8 mouse cellular contexts compared by ENCODE assay signal in genomic region chr5:33335273-33335976, GRCm38 (mm10). TPM values are rescaled to one million over a fixed set of nuclear protein-coding genes. Genes with fewer than 3 reads are reported as not detected.
DNase-seq lines count a peak whose midpoint lies in the region; ATAC-seq and TF ChIP-seq lines count a peak whose summit lies in the region.

Gene Maea (plus strand): TSS chr5:33335509.

- no peak for TF ChIP-seq RAD21 in CH12.LX (IDR thresholded peaks at IDR 0.05; ENCODE audit: low read depth, low read length)

- peaks cover 0 to 32% of the 10 kb centered on the region in 2 experiments for H3K36me3 ChIP-seq in CH12.LX (replicated peaks in 1 of 2; ENCODE audit: control insufficient read depth in 1 of 2, insufficient read depth in 1 of 2, low read length in 1 of 2)
- H3K36me3 ChIP-seq in forebrain, embryonic 11.5 days (ENCODE audit: control insufficient read depth, insufficient read depth, low read length) = no peaks in the 10 kb centered on the region
- H3K36me3 ChIP-seq in heart, embryonic 16.5 days (ENCODE audit: control insufficient read depth, insufficient read depth) = peaks cover 6% of the 10 kb centered on the region; the same call in 1 of the 2 replicates
- H3K36me3 ChIP-seq in liver, embryonic 15.5 days (replicated peaks) = peaks cover 9% of the 10 kb centered on the region; the same call in 1 of the 2 replicates
- H3K36me3 ChIP-seq in neural tube, embryonic 12.5 days = 0 out of 2 replicates have a peak, but pooled peaks cover 9% of the 10 kb centered on the region

- TF ChIP-seq EP300 in CH12.LX (IDR thresholded peaks at IDR 0.05; ENCODE audit: low read length) = no peak

- peak; percentile 96 for DNase-seq in CH12.LX (ENCODE audit: extremely low read depth)
- peak; percentile 88 for DNase-seq in c-Kit-positive CD71-positive TER-119-negative erythroid progenitor cells, embryonic 14.5 days (ENCODE audit: low read depth)
- peak; percentile 98 for DNase-seq in forebrain, embryonic 11.5 days (ENCODE audit: low spot score)
- peak; percentile 96 to 98 for DNase-seq in kidney, postnatal 36 days
- peak; percentile 96 for DNase-seq in telencephalon, adult 2 months (ENCODE audit: low read depth, low spot score)

- TF ChIP-seq POLR2A in CH12.LX (IDR thresholded peaks at IDR 0.05; ENCODE audit: low read depth, low read length) = peak; percentile 97

- dilution Hi-C loops in CH12.LX (cut with MboI; ENCODE audit: extremely low pct_ligation_motif_present, extremely low pct_unique_long_range_greater_than_20kb, low sequenced_read_pairs) = no loop called here

- ATAC-seq in forebrain, embryonic 11.5 days (replicated peaks; ENCODE audit: low FRiP score) = peak; percentile 100
- ATAC-seq in heart, embryonic 16.5 days (replicated peaks; ENCODE audit: extremely low read depth, insufficient read depth, low FRiP score) = peak; percentile 99
- peak; percentile 100 for ATAC-seq in liver, embryonic 15.5 days (ENCODE audit: insufficient read depth)
- ATAC-seq in neural tube, embryonic 12.5 days (ENCODE audit: low FRiP score, low read depth) = peak; percentile 100

- TF ChIP-seq CTCF in CH12.LX (conservative IDR thresholded peaks at IDR 0.05 in 1 of 2, IDR thresholded peaks at IDR 0.05 in 1 of 2; ENCODE audit: low read depth in 2 of 2, low read length in 2 of 2) = no peak

- peaks cover 47% of the 10 kb centered on the region for H3K79me2 ChIP-seq in CH12.LX (replicated peaks; ENCODE audit: control insufficient read depth, extremely low read depth, insufficient read depth, poor library complexity, severe bottlenecking)

- H3K27me3 ChIP-seq in CH12.LX (replicated peaks) = no peaks in the 10 kb centered on the region
- H3K27me3 ChIP-seq in forebrain, embryonic 11.5 days (ENCODE audit: control insufficient read depth, insufficient read depth, low read length) = no peaks in the 10 kb centered on the region
- H3K27me3 ChIP-seq in heart, embryonic 16.5 days (ENCODE audit: control insufficient read depth, insufficient read depth, low read length) = no peaks in the 10 kb centered on the region
- no peaks in the 10 kb centered on the region for H3K27me3 ChIP-seq in liver, embryonic 15.5 days
- no peaks in the 10 kb centered on the region for H3K27me3 ChIP-seq in neural tube, embryonic 12.5 days (replicated peaks)

- H3K4me3 ChIP-seq in CH12.LX (replicated peaks in 1 of 3; ENCODE audit: low read depth in 2 of 3, low read length in 2 of 3, poor library complexity in 1 of 3) = peak within 1 kb of the TSS; percentile 66 to 99 (median 81)
- H3K4me3 ChIP-seq in forebrain, embryonic 11.5 days (ENCODE audit: low read depth, low read length) = peak within 1 kb of the TSS; percentile 99
- peak within 1 kb of the TSS; percentile 80 for H3K4me3 ChIP-seq in heart, embryonic 16.5 days (ENCODE audit: low read length)
- peak within 1 kb of the TSS; percentile 97 for H3K4me3 ChIP-seq in liver, embryonic 15.5 days (replicated peaks)
- H3K4me3 ChIP-seq in neural tube, embryonic 12.5 days = peak within 1 kb of the TSS; percentile 100

- WGBS in forebrain, embryonic 11.5 days = under 1% methylated on average over 70 of the region's 71 CpGs
- WGBS in heart, embryonic 16.5 days = under 1% methylated on average over 70 of the region's 71 CpGs
- under 1% methylated on average over 71 of the region's 71 CpGs for WGBS in liver, embryonic 15.5 days (ENCODE audit: insufficient replicate concordance)
- under 1% methylated on average over 70 of the region's 71 CpGs for WGBS in neural tube, embryonic 12.5 days

- peak within 1 kb of the TSS; percentile 63 for H3K27ac ChIP-seq in CH12.LX (ENCODE audit: insufficient read depth, low read depth)
- H3K27ac ChIP-seq in forebrain, embryonic 11.5 days (ENCODE audit: low read depth, low read length) = peak within 1 kb of the TSS; percentile 85; the same call in 1 of the 2 replicates
- H3K27ac ChIP-seq in heart, embryonic 16.5 days (ENCODE audit: low read length) = peak within 1 kb of the TSS; percentile 86
- peak within 1 kb of the TSS; percentile 83 for H3K27ac ChIP-seq in liver, embryonic 15.5 days (replicated peaks)
- H3K27ac ChIP-seq in neural tube, embryonic 12.5 days = peak within 1 kb of the TSS; percentile 50; the same call in 1 of the 2 replicates

- in situ Hi-C loops in CH12.LX (cut with MboI; ENCODE audit: low pct_ligation_motif_present, low pct_unique_long_range_greater_than_20kb, low sequenced_read_pairs) = no loop called here

- H3K4me2 ChIP-seq in CH12.LX (ENCODE audit: insufficient read depth, low read depth, poor library complexity, severe bottlenecking) = peak within 1 kb of the TSS; percentile 87
- peak within 1 kb of the TSS; percentile 96 for H3K4me2 ChIP-seq in forebrain, embryonic 11.5 days (ENCODE audit: low read depth, low read length, severe bottlenecking)
- H3K4me2 ChIP-seq in heart, embryonic 16.5 days (ENCODE audit: low read depth, low read length) = peak within 1 kb of the TSS; percentile 91
- H3K4me2 ChIP-seq in liver, embryonic 15.5 days = peak within 1 kb of the TSS; percentile 90
- H3K4me2 ChIP-seq in neural tube, embryonic 12.5 days (replicated peaks) = peak within 1 kb of the TSS; percentile 88

- peaks cover 0 to 22% of the 10 kb centered on the region in 2 experiments; a peak in 3 of 4 replicates for H3K4me1 ChIP-seq in CH12.LX (ENCODE audit: control insufficient read depth in 1 of 2, insufficient read depth in 2 of 2)
- peaks cover 4% of the 10 kb centered on the region for H3K4me1 ChIP-seq in forebrain, embryonic 11.5 days (replicated peaks; ENCODE audit: control insufficient read depth, insufficient read depth, low read length)
- H3K4me1 ChIP-seq in heart, embryonic 16.5 days (ENCODE audit: control insufficient read depth, insufficient read depth, low read length) = peaks cover 16% of the 10 kb centered on the region
- H3K4me1 ChIP-seq in liver, embryonic 15.5 days (replicated peaks) = peaks cover 31% of the 10 kb centered on the region
- H3K4me1 ChIP-seq in neural tube, embryonic 12.5 days = peaks cover 17% of the 10 kb centered on the region

- H3K9me3 ChIP-seq in CH12.LX (replicated peaks; ENCODE audit: low read length) = peaks cover 3% of the 10 kb centered on the region
- no peaks in the 10 kb centered on the region for H3K9me3 ChIP-seq in forebrain, embryonic 11.5 days (ENCODE audit: control insufficient read depth, low read length)
- peaks cover 4% of the 10 kb centered on the region; the same call in 1 of the 2 replicates for H3K9me3 ChIP-seq in heart, embryonic 16.5 days (replicated peaks; ENCODE audit: control insufficient read depth, low read length)
- no peaks in the 10 kb centered on the region for H3K9me3 ChIP-seq in liver, embryonic 15.5 days (replicated peaks)
- no peaks in the 10 kb centered on the region for H3K9me3 ChIP-seq in neural tube, embryonic 12.5 days

- peak within 1 kb of the TSS; percentile 86 for H3K9ac ChIP-seq in CH12.LX (ENCODE audit: insufficient read depth, low read depth)
- H3K9ac ChIP-seq in forebrain, embryonic 11.5 days (ENCODE audit: low read length) = peak within 1 kb of the TSS; percentile 94
- H3K9ac ChIP-seq in heart, embryonic 16.5 days (ENCODE audit: low read length) = peak within 1 kb of the TSS; percentile 92
- peak within 1 kb of the TSS; percentile 93 for H3K9ac ChIP-seq in liver, embryonic 15.5 days
- H3K9ac ChIP-seq in neural tube, embryonic 12.5 days = peak within 1 kb of the TSS; percentile 98

TF ChIP-seq in CH12.LX, 34 proteins besides CTCF, POLR2A, EP300 and RAD21:
- peak; percentile 15 for TF ChIP-seq MXI1 (IDR thresholded peaks at IDR 0.05; ENCODE audit: low read depth, low read length)
- peak; percentile 53; the same call in 1 of the 2 replicates for TF ChIP-seq KAT2A (IDR thresholded peaks at IDR 0.05; ENCODE audit: insufficient replicate concordance, low read length)
- peak; percentile 93 for TF ChIP-seq NELFE (IDR thresholded peaks at IDR 0.05; ENCODE audit: low read depth, low read length)
- peak; percentile 94 for TF ChIP-seq CHD2 (IDR thresholded peaks at IDR 0.05; ENCODE audit: low read length)
- peak; percentile 87 for TF ChIP-seq POLR2AphosphoS2 (IDR thresholded peaks at IDR 0.05; ENCODE audit: low read depth, low read length)
- 0 out of 2 replicates have a peak, but pooled peaks have one; percentile 56 for TF ChIP-seq MAZ (IDR thresholded peaks at IDR 0.05; ENCODE audit: low read depth, low read length)
- no peak for TF ChIP-seq NRF1 (IDR thresholded peaks at IDR 0.05; ENCODE audit: low read depth, low read length)
- TF ChIP-seq ELF1 (IDR thresholded peaks at IDR 0.05; ENCODE audit: low read depth, low read length) = peak; percentile 95
- peak; percentile 77 for TF ChIP-seq HCFC1 (IDR thresholded peaks at IDR 0.05; ENCODE audit: low read depth, low read length)
- peak; percentile 73 for TF ChIP-seq ZMIZ1 (IDR thresholded peaks at IDR 0.05; ENCODE audit: low read depth, low read length)
- peak; percentile 75 for TF ChIP-seq TCF12 (IDR thresholded peaks at IDR 0.05; ENCODE audit: low read depth, low read length)
- TF ChIP-seq ZC3H11A (IDR thresholded peaks at IDR 0.05; ENCODE audit: low read depth, low read length) = no peak
- TF ChIP-seq MEF2A (IDR thresholded peaks at IDR 0.05; ENCODE audit: borderline replicate concordance, low read depth, low read length) = no peak
- TF ChIP-seq TBP (conservative IDR thresholded peaks at IDR 0.05; ENCODE audit: low read depth, low read length) = peak; percentile 78
- TF ChIP-seq SMC3 (IDR thresholded peaks at IDR 0.05; ENCODE audit: low read depth, low read length) = no peak

RNA-seq across cellular contexts. Expression of gene Maea, which starts in this region (rescaled TPM):
- total RNA-seq in CH12.LX (2012; rRNA removed) (75.0 and 76.9 TPM in 2 replicates), CH12.LX (2014; rRNA removed) (75.5 and 91.4 TPM in 2 replicates)
- 94.2 and 96.2 TPM in 2 replicates for polyA plus RNA-seq in CH12.LX (2012; ENCODE audit: insufficient read length, low read depth)
- polyA plus RNA-seq in forebrain, embryonic 11.5 days (2014; fragmentation: Nextera tagmentation; extraction: Ambion mirVana) = 122 and 135 TPM in 2 replicates
- 144 and 145 TPM in 2 replicates for polyA plus RNA-seq in heart, embryonic 16.5 days (2015; fragmentation: Nextera tagmentation; extraction: Ambion mirVana)
- polyA plus RNA-seq in liver, embryonic 15.5 days (2015; fragmentation: Nextera tagmentation; extraction: Ambion mirVana) = 48.0 and 48.5 TPM in 2 replicates
- 124 and 125 TPM in 2 replicates for polyA plus RNA-seq in neural tube, embryonic 12.5 days (2016; fragmentation: Nextera tagmentation; extraction: Ambion mirVana)

Comparison
In these comparisons a context has a peak if more than half of its experiments do, and no peak if none do; other contexts are left out.
1. Peak in every context shown above with its lines: DNase-seq, ATAC-seq, H3K4me3 ChIP-seq and H3K27ac ChIP-seq.